Mouse (Mus musculus): ENCODE measurements around the gene Sh3bgrl2. TPM values are rescaled to one million over a fixed set of nuclear protein-coding genes. Genes with fewer than 3 reads are reported as not detected.
A peak's percentile ranks its signal among the peaks of the same experiment; 100 is the strongest.
"Not testable (repeated sequence)": the region's sequence is repeated elsewhere in the genome, so short reads cannot be mapped to it uniquely, and the experiment has no call there.

Gene Sh3bgrl2
- 1 to 10 TPM; 5.8 to 6.4 TPM for total RNA-seq (2021)

DNA sequence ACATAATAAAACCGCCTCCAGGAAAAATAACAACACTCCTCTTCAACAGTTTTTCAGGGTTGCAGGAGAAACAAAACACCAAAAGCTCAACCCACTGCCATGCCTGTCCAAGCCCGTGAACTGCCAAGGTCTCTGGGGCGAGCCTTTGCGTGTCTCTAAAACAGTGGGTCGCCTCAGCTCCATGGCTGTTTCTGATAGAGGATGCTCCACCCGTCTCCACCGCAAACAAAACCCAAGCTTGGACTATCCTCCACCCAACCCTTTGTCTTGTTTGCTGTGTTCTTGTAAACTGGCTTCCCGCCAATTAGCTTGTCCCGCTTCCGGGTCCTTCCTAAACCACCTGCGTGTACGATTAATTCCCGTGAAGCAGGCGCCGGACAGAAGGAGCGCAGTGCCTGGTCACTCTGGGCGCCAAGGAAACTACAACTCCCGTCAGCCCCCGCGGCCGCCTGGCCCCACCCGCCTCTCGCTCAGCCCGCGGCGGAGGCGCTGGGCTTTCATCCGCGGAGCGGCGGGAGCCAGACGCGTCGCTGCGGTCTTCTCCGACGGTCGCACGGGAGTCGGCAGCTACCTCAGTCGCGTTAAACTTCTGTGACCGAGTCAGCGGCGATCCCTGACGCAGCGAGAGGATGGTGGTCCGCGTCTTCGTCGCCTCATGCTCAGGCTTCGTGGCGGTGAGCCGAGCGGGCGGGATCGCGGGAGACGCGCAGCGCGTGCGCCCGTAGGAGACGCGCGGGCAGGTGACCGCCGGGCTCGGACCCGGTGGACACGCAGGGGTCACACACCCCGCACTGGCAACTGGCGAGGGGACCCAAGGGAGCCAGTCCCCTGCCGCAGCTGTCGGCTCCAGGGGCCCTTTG, at the start of gene Sh3bgrl2:
Gene Sh3bgrl2 (plus strand): TSS at position 498 of the 860 bp plus-strand sequence.
- intact Hi-C loops (cut with DNase I): loop anchor here (5.0 kb wide), 1 partner anchor 101 kb away; no protein-coding TSS in a partner anchor
- peak; percentile 83 to 86 for DNase-seq

GRCm38 (mm10) chr9:83519081-83519480, 29.0 kb upstream of the Sh3bgrl2 start:
- intact Hi-C loops (cut with DNase I); DNase-seq: not testable (repeated sequence)

DNA sequence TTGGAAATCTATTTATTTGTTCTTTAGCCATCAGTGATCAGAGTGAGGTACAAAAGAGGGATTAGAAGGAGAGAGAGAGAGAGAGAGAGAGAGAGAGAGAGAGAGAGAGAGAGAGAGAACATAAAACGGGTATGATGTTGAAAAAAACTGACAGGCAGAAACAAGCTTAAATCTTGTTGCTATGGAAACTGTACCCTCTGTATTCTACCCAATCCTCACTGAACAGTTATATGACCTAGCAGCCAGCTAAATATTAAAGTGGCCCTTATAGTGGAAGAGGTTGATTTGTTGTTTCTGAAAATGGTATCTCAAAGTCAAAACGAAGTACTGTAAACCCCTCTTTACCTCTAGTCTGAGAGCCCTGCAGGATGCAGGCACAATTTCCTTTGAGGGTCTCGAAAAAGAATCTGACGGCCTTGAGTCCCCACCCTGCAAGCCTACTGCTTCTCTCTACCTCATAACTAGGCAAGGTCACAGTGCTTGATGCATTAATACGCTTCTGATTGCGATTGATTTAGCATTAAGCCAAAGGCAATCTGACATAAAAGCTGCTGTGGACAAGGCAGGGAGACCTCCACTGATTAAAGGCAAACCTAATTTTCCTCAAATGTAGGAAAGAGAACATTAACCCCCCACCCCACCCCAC, 28.5 kb upstream of the Sh3bgrl2 start:
- DNase-seq: no peak
- intact Hi-C loops (cut with DNase I): no loop called here

GRCm38 (mm10) chr9:83527341-83528060, 20.6 kb upstream of the Sh3bgrl2 start:
- DNase-seq: no peak
- intact Hi-C loops (cut with DNase I): no loop called here

DNA sequence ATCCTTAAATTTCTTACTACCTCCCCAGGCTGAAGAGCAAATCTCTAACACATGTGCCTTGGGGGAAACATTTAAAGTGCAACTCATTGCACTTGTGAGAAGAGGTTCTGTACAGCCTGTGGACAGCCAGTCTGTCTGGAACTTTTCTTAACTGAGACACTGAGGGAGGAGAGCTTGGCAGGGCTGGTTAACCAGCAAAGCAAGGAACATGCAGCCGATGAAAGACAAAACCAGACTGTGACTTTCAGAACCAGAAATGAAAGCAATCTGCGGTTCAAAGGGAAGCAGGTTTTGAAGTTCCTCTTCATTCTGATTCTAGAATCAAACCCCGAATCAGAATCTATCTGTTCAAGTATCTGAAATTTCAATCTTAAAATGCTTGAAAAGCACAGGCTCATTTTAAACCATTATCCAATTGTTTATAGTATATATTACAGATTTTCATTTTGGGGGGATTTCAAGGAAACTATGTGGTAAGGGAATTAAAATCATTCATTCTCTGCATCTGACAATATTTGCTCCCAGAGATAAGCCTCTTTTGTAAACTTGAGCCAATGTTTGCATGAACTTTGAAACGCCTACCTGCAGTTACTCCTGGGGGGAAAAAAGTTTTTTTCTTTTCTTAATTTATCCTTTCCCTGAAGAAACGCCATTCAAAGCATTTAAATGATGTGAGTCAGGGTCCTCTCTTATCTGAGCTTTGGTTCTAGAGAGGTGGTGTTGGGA, 14.9 kb upstream of the Sh3bgrl2 start:
- intact Hi-C loops (cut with DNase I): no loop called here
- DNase-seq: no peak

- intact Hi-C loops (cut with DNase I): no loop called here
- no peak for DNase-seq
These were observed 11.2 kb upstream of the Sh3bgrl2 start for GRCm38 (mm10) chr9:83536959-83537358.

DNA sequence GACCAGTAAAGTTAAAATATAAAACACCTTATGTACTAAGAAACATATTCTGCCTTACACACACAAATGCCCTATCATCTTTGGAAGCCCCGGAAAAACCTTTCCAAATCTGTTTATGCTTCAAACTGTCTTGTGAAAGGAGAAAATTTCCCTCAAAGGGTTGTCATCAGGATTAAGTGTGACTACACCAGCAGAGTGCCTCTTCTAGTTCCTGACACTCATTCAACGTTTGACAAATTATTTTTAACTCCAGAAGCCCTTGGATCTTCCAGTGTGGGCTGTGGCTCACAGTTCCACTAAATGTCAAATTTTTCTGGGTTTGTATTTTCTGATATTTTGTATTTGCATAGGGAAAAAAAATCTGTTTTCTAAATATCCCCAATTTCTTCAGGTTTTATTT, 10.6 kb upstream of the Sh3bgrl2 start:
- no peak for DNase-seq
- intact Hi-C loops (cut with DNase I): no loop called here

- intact Hi-C loops (cut with DNase I): no loop called here
- DNase-seq: peak; percentile 38 to 46
These were observed 10.1 kb upstream of the Sh3bgrl2 start for GRCm38 (mm10) chr9:83537921-83538536.

- DNase-seq: peak in 1 of 2 experiments; percentile 18
- intact Hi-C loops (cut with DNase I): no loop called here
These were observed 8.2 kb upstream of the Sh3bgrl2 start for GRCm38 (mm10) chr9:83539809-83540491.

GRCm38 (mm10) chr9:83540492-83540857, 7.7 kb upstream of the Sh3bgrl2 start:
- no peak for DNase-seq
- intact Hi-C loops (cut with DNase I): no loop called here

- DNase-seq: no peak
- intact Hi-C loops (cut with DNase I): no loop called here
These were observed 7.2 kb upstream of the Sh3bgrl2 start for GRCm38 (mm10) chr9:83540975-83541374.

DNA sequence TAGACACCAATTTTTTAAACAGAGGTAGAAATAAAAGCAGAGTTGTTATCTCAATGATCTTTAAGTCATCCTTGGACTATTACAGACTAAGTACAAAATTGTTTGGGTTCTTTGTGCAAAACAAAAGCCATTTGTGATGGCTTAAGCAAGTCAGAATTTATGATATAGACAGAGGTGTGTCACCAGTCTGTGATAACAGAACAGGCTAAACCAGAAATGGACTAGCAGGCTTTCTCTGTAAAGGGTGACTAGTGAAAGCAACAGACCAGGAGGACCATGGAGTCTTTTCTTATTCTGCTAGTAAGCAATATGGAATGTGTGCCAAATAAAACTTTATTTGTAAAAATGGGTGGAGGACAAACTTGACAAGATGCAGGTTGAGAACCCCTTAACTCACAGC, 2.9 kb upstream of the Sh3bgrl2 start:
- no peak for DNase-seq
- intact Hi-C loops (cut with DNase I): loop anchor here (5.0 kb wide), 1 partner anchor 98 kb away; no protein-coding TSS in a partner anchor

- DNase-seq: no peak
- intact Hi-C loops (cut with DNase I): loop anchor here (5.0 kb wide), 1 partner anchor 99 kb away; no protein-coding TSS in a partner anchor
These were observed 1.8 kb upstream of the Sh3bgrl2 start for GRCm38 (mm10) chr9:83546316-83546715.

GRCm38 (mm10) chr9:83547229-83547628, 898 bp upstream of the Sh3bgrl2 start:
- intact Hi-C loops (cut with DNase I): loop anchor here (5.0 kb wide), 1 partner anchor 100 kb away; no protein-coding TSS in a partner anchor
- no peak for DNase-seq

- DNase-seq: no peak
- intact Hi-C loops (cut with DNase I): loop anchor here (5.0 kb wide), 1 partner anchor 103 kb away; no protein-coding TSS in a partner anchor
These were observed 1.7 kb downstream of the Sh3bgrl2 start for GRCm38 (mm10) chr9:83549866-83550265.

DNA sequence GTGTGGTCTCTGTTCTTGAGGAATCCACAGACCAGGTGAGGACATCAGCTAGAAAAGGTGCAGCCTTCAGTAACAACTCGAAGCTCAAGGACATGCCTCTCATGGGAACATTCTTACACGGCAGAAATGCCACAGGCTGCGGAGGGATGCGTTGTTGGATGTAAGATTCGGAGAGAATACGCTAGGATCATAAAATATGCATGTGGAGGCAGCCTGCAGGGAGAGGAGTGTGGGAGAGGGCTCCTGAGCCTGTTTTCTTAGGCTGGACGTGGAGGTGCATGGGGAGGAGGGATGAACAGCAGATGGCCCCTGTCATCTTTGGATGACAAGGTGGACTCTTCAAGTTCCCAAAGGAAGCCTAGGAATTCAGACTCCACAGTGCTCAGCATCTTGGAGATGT, 3.0 kb downstream of the Sh3bgrl2 start:
- intact Hi-C loops (cut with DNase I): no loop called here
- DNase-seq: no peak

GRCm38 (mm10) chr9:83551632-83552031, 3.5 kb downstream of the Sh3bgrl2 start:
- DNase-seq: no peak
- intact Hi-C loops (cut with DNase I): no loop called here

- intact Hi-C loops (cut with DNase I): no loop called here
- DNase-seq: no peak
These were observed 7.5 kb downstream of the Sh3bgrl2 start for GRCm38 (mm10) chr9:83555580-83555979.

- DNase-seq: no peak
- intact Hi-C loops (cut with DNase I): no loop called here
These were observed 8.1 kb downstream of the Sh3bgrl2 start for GRCm38 (mm10) chr9:83556236-83556635.

Measured in heart, postnatal 10 days (tissue).